Mouse (Mus musculus) hindbrain, postnatal 0 days (tissue): ENCODE results near the gene Unc5a. TPM values are rescaled to one million over a fixed set of nuclear protein-coding genes. Genes with fewer than 3 reads are reported as not detected.
A peak's percentile ranks its signal among the peaks of the same experiment; 100 is the strongest.

Experiments
- ATAC-seq: fragments of 200-750 bp; cut with Nextera tagmentation; 2 replicates; pipeline ENCODE4 v1.8.0; 2017; ENCODE audit warnings: mild to moderate bottlenecking, moderate TSS enrichment, moderate library complexity
- DNase-seq: peaks from one replicate; pipeline ENCODE4 v3.0.0-alpha.2; 2015; ENCODE audit warnings: low spot score
- H3K27ac ChIP-seq: fragments of 300-500 bp; sonication (generic); 2 replicates; pipeline ENCODE4 v1.5.1; 2014; ENCODE audit warnings: mild to moderate bottlenecking
- H3K27me3 ChIP-seq: fragments of 300-500 bp; sonication (generic); 2 replicates; pipeline ENCODE4 v1.6.1; 2014; ENCODE audit warnings: low read length, mixed read lengths; ENCODE audit not compliant: insufficient read depth
- H3K36me3 ChIP-seq: fragments of 300-500 bp; sonication (generic); 2 replicates; pipeline ENCODE4 v1.6.1; 2014; ENCODE audit warnings: low read length, mixed read lengths; ENCODE audit not compliant: insufficient read depth
- H3K4me1 ChIP-seq: fragments of 300-500 bp; sonication (generic); 2 replicates; pipeline ENCODE4 v1.6.1; 2014; ENCODE audit warnings: antibody characterized with exemption, low read length, mixed read lengths; ENCODE audit not compliant: insufficient read depth
- H3K4me2 ChIP-seq: fragments of 300-500 bp; sonication (generic); 2 replicates; pipeline ENCODE4 v1.6.1; 2014; ENCODE audit warnings: low read depth, mild to moderate bottlenecking, low read length, moderate library complexity, mixed read lengths
- H3K4me3 ChIP-seq: fragments of 300-500 bp; sonication (generic); 2 replicates; pipeline ENCODE4 v1.5.1; 2014; ENCODE audit warnings: low read length
- H3K9ac ChIP-seq: fragments of 300-500 bp; sonication (generic); replicated peaks from 2 replicates; pipeline ENCODE4 v1.6.1; 2014; ENCODE audit warnings: mild to moderate bottlenecking, low read length, moderate library complexity, mixed read lengths
- H3K9me3 ChIP-seq: fragments of 300-500 bp; sonication (generic); 2 replicates; pipeline ENCODE4 v1.6.1; 2016; ENCODE audit warnings: low read length, mixed read lengths
- CTCF ChIP-seq: IDR thresholded peaks from 2 replicates; pipeline ENCODE4 v1.5.1; 2016; ENCODE audit warnings: antibody characterized with exemption, control low read depth, low read depth
- WGBS: fragments of 180-500 bp; shearing (Covaris S2); extraction: QIAGEN DNeasy Blood & Tissue Kit; methylation state at CpG from one replicate; pipeline ENCODE4 v1.1.7; 2014; 5-methylcytosine and 5-hydroxymethylcytosine counted together
- polyA plus RNA-seq: library from polyadenylated mRNA; unstranded; fragments of >200 nt; fragmentation: Nextera tagmentation; extraction: Ambion mirVana; gene quantifications from 2 replicates; pipeline ENCODE4 v1.2.1, GENCODE M21; 2015
- total RNA-seq: library from RNA; depleted of rRNA; stranded (reverse); fragments of >200 nt; gene quantifications from 2 replicates; pipeline ENCODE4 v1.2.3, GENCODE M21; 2014

The Unc5a gene
- total and polyA plus RNA-seq, 2 experiments from 2014 or later, result 11.7 to 49.9 TPM

DNA sequence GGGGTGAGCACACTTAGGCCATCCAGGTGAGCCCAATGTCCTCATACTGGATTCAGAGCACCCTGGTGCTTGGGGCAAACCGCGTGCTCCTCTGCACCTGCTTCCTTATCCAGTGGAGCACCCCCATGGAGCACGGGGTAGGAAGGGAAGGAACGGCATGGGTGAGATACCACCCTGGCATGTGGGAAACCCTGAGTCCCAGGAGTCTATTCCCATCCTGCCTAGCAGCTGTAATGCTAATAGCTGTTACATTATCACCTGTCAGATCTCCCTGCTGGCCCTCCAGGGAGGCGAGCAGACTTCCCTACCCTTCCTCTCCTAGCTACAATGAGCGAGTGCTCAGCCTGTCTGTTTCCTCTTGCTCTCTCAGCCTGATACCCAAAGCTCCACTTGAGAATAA is 46.0 kb downstream of the Unc5a start:
- Histone ChIP-seq H3K9me3 (no peaks in the 10 kb centered on the region), H3K4me2 (no peak overlapping the region), H3K4me1 (peaks cover 8% of the 10 kb centered on the region; the same call in 1 of the 2 replicates), H3K4me3 (no peak overlapping the region), H3K27me3 (no peaks in the 10 kb centered on the region), H3K27ac (no peak overlapping the region), H3K9ac (no peak overlapping the region), H3K36me3 (peaks cover 17% of the 10 kb centered on the region; the same call in 1 of the 2 replicates)
- WGBS, result 39% methylated on average over 6 of the region's 6 CpGs
- no peak for DNase-seq
- TF ChIP-seq CTCF, result no peak
- ATAC-seq, result no peak

DNA sequence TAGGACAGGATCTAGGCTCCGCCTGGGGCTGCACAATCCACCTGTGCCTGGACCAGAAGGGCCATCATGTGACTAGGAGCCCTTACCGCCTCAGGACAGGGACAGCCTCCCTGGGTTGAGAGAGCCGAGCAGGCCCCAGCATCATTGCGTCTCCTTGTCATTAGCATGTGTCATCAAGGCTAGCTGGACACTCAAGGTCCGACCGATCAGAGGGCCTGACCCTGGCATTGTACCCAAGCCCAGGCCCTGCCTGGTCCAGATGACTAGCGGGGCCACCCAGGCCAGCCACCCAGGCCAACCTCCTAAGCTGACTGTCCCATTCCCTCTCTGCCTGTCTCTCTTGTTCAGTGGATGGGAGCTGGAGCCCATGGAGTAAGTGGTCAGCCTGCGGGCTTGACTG is 48.4 kb downstream of the Unc5a start:
- Histone ChIP-seq H3K27ac (no peak overlapping the region), H3K27me3 (no peaks in the 10 kb centered on the region), H3K4me1 (peaks cover 8% of the 10 kb centered on the region; the same call in 1 of the 2 replicates), H3K9ac (no peak overlapping the region), H3K36me3 (peaks cover 11% of the 10 kb centered on the region; the same call in 1 of the 2 replicates), H3K9me3 (no peaks in the 10 kb centered on the region), H3K4me2 (no peak overlapping the region), H3K4me3 (no peak overlapping the region)
- DNase-seq (no peak), ATAC-seq (no peak)
- no peak for TF ChIP-seq CTCF
- 78% methylated on average over 8 of the region's 8 CpGs for WGBS

DNA sequence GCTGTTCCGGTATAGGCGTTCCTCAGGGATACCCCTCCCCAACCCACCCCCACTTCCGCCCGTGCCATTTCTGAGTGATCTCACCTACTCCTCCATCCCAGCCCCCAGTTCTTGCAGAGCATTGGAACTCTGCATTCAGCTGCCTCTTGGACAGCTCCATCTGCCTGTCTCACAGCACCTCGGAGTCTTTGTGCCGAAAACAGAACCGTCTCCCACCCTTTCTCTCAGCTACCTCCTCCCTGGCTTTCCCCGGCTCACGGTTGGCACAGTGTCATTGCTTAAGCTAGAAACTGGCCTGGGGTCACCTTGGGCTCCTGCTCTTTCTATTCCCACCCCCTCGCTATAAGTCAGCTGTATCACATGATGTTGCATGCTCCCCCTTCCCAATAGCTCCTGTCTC is 51.2 kb downstream of the Unc5a start:
- H3K27me3 ChIP-seq, result no peaks in the 10 kb centered on the region
- TF ChIP-seq CTCF, result no peak
- H3K27ac ChIP-seq, result no peak overlapping the region
- ATAC-seq (no peak), DNase-seq (no peak)
- H3K9me3 ChIP-seq, result no peaks in the 10 kb centered on the region
- no peaks in the 10 kb centered on the region for H3K4me1 ChIP-seq
- no peak overlapping the region for H3K4me3 ChIP-seq
- H3K36me3 ChIP-seq, result peaks cover 17% of the 10 kb centered on the region; the same call in 1 of the 2 replicates
- no peak overlapping the region for H3K4me2 ChIP-seq
- H3K9ac ChIP-seq, result no peak overlapping the region
- 76% methylated on average over 10 of the region's 10 CpGs for WGBS

DNA sequence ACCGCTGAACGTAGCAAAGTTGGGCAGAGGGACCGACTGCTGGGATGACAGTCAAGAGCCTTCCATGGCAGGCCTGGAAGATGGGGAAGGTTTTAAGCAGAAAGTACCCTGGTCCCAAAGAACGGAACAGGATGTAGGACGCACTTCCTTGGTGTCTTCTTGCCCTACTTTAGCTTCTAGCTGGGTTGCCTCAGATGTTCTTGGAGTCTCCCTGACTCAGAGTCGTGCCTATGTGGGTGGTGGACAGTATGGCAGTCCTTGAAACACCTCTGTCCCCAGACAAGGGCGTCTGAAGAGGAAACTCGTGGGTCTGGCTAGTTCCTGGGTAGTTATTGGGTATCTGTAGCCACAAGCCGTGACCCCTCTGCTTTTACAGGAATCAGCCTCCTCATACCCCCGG is 52.9 kb downstream of the Unc5a start:
- no peak for TF ChIP-seq CTCF
- peaks cover 17% of the 10 kb centered on the region; the same call in 1 of the 2 replicates for H3K36me3 ChIP-seq
- H3K27me3 ChIP-seq, result no peaks in the 10 kb centered on the region
- no peak overlapping the region for H3K4me3 ChIP-seq
- DNase-seq (no peak), ATAC-seq (no peak)
- 87% methylated on average over 10 of the region's 10 CpGs for WGBS
- H3K9ac ChIP-seq, result no peak overlapping the region
- H3K27ac ChIP-seq, result no peak overlapping the region
- no peaks in the 10 kb centered on the region for H3K4me1 ChIP-seq
- H3K4me2 ChIP-seq, result no peak overlapping the region
- no peaks in the 10 kb centered on the region for H3K9me3 ChIP-seq

DNA sequence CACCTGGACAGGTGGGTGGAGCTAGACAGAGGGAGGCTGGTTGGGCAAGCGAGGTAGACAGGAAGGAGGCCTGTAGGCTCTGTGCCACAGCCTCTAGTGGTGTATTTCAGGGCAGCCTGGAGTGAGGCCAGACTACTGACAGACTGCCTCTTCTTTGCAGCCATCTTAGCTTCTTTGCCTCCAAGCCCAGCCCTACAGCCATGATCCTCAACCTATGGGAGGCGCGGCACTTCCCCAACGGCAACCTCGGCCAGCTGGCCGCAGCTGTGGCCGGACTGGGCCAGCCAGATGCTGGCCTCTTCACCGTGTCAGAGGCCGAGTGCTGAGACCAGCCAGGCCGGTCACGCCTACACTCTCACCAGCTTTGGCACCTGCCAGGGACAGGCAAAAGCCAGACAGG is 55.4 kb downstream of the Unc5a start:
- whole genome bisulfite sequencing, result 61% methylated on average over 11 of the region's 11 CpGs
- Histone ChIP-seq H3K27ac (no peak overlapping the region), H3K4me3 (no peak overlapping the region), H3K27me3 (no peaks in the 10 kb centered on the region), H3K36me3 (peaks cover 11% of the 10 kb centered on the region; the same call in 1 of the 2 replicates), H3K4me1 (peaks cover 14% of the 10 kb centered on the region; the same call in 1 of the 2 replicates), H3K9me3 (no peaks in the 10 kb centered on the region), H3K4me2 (no peak overlapping the region), H3K9ac (no peak overlapping the region)
- no peak for DNase-seq
- TF ChIP-seq CTCF, result peak; percentile 30; the same call in 1 of the 2 replicates
- no peak for ATAC-seq

DNA sequence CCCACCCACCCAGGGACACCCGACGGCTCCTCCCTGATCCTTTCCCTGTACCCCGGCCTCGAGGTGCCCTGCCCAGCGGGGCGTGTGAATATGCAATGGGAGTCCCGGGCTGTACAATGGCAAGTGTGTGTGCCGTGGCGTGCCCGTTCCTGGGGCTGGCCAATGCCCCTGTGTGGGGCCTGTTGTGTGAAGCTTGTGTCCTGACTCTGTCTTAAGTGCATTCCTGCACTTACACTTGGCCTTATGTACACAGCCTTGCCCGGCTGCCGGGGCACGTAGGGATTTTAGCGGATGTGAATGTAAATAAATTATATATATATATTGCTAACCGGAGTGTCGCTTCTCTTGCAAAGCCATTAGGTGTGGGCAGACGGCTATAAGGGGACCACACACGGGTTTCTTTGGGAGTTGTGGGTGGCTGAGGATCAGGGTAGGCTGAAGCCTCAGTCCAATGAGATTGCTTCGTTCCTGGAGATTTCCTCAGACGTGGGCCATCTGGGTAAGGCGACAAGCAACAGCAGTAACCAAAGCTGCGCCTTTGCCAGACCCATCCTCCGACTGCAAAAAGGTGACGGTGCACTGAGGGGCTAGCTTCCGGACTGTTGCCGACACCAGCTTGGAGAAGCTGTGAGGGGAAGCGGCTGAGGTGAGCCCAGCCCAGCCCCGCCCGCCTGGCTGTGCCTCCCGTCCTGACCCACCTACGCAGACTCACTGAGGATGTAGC is 56.6 kb downstream of the Unc5a start:
- no peak for DNase-seq
- Histone ChIP-seq H3K9ac (no peak overlapping the region), H3K4me2 (no peak overlapping the region), H3K9me3 (no peaks in the 10 kb centered on the region), H3K4me3 (no peak overlapping the region), H3K27me3 (no peaks in the 10 kb centered on the region), H3K27ac (no peak overlapping the region), H3K4me1 (peaks cover 14% of the 10 kb centered on the region; the same call in 1 of the 2 replicates), H3K36me3 (peaks cover 7% of the 10 kb centered on the region; the same call in 1 of the 2 replicates)
- TF ChIP-seq CTCF, result no peak
- 64% methylated on average over 31 of the region's 31 CpGs for WGBS
- ATAC-seq, result no peak

DNA sequence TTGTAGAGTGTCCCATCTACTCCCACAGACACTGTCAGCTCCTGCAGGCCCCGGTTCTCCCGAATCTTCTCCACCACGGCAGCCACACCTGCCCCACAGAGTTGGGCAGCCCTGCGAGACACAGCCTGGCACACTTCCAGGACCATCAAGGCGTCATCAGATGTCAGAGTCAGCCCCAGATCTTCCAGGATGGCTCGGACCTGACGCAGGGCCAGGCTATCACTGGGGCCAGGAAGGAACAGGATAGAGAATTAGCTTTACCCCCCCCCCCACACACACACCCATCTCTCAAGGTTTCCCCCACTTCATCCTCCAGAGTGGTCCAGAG is 57.2 kb downstream of the Unc5a start:
- DNase-seq (no peak), ATAC-seq (no peak)
- H3K27me3 ChIP-seq, result no peaks in the 10 kb centered on the region
- H3K9me3 ChIP-seq, result no peaks in the 10 kb centered on the region
- H3K4me2 ChIP-seq, result no peak overlapping the region
- no peak for TF ChIP-seq CTCF
- WGBS, result 55% methylated on average over 7 of the region's 7 CpGs
- peaks cover 14% of the 10 kb centered on the region; the same call in 1 of the 2 replicates for H3K4me1 ChIP-seq
- H3K9ac ChIP-seq, result no peak overlapping the region
- no peak overlapping the region for H3K27ac ChIP-seq
- no peak overlapping the region for H3K4me3 ChIP-seq
- H3K36me3 ChIP-seq, result peaks cover 7% of the 10 kb centered on the region; the same call in 1 of the 2 replicates
